Mouse (Mus musculus): ENCODE measurements around the gene Myh3. TPM values are rescaled to one million over a fixed set of nuclear protein-coding genes. Genes with fewer than 3 reads are reported as not detected.

Myh3 gene
- polyA plus RNA-seq, 1 experiment from 2014 or later, result 1.8 TPM

GRCm38 (mm10) chr11:67105689-67106088 is 27.6 kb downstream of the Myh3 start:
- WGBS (ENCODE audit: insufficient replicate concordance), result 54% methylated on average over 4 of the region's 4 CpGs
- Histone ChIP-seq H3K27me3 (0 out of 2 replicates have a peak, but pooled peaks cover 3% of the 10 kb centered on the region), H3K27ac (no peak overlapping the region), H3K9me3 (replicated peaks) (no peaks in the 10 kb centered on the region), H3K4me1 (replicated peaks) (no peaks in the 10 kb centered on the region), H3K4me2 (no peak overlapping the region), H3K9ac (no peak overlapping the region), H3K36me3 (no peaks in the 10 kb centered on the region), H3K4me3 (replicated peaks) (no peak overlapping the region)
- no peak for DNase-seq
- ATAC-seq (ENCODE audit: low read depth), result no peak

DNA sequence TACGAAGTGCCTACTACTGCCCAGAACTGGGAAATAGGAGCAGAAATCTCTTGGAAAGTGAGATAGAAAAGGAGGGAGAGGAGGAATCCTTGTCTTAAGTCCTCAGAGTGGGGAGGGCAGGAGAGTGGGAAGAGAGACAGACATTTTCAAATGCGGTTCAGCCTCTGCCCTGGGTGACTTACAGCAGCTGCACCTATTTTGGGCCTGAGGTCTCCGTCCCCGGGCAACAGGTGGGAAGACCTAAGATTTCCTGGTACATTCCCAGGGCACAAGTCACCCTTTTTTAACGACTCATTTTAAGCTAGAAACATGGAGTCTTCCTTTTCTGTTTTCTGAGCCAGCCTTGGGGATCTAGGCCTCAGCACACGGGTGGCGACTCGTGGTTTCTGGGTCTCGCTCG is 28.9 kb downstream of the Myh3 start:
- Histone ChIP-seq H3K27me3 (0 out of 2 replicates have a peak, but pooled peaks cover 3% of the 10 kb centered on the region), H3K4me3 (replicated peaks) (no peak overlapping the region), H3K27ac (no peak overlapping the region), H3K9me3 (replicated peaks) (no peaks in the 10 kb centered on the region), H3K4me1 (replicated peaks) (no peaks in the 10 kb centered on the region), H3K4me2 (no peak overlapping the region), H3K36me3 (no peaks in the 10 kb centered on the region), H3K9ac (no peak overlapping the region)
- DNase-seq, result no peak
- WGBS (ENCODE audit: insufficient replicate concordance), result 74% methylated on average over 10 of the region's 10 CpGs
- no peak for ATAC-seq (ENCODE audit: low read depth)

- H3K4me1 ChIP-seq (replicated peaks), result no peaks in the 10 kb centered on the region
- WGBS (ENCODE audit: insufficient replicate concordance), result 18% methylated on average over 5 of the region's 5 CpGs
- H3K27me3 ChIP-seq, result 0 out of 2 replicates have a peak, but pooled peaks cover 3% of the 10 kb centered on the region
- H3K36me3 ChIP-seq, result no peaks in the 10 kb centered on the region
- no peaks in the 10 kb centered on the region for H3K9me3 ChIP-seq (replicated peaks)
- no peak overlapping the region for H3K4me2 ChIP-seq
- no peak overlapping the region for H3K4me3 ChIP-seq (replicated peaks)
- ATAC-seq (ENCODE audit: low read depth) (no peak), DNase-seq (no peak)
- H3K9ac ChIP-seq, result no peak overlapping the region
- no peak overlapping the region for H3K27ac ChIP-seq
These were observed 32.3 kb downstream of the Myh3 start for GRCm38 (mm10) chr11:67110168-67110948.

- 20% methylated on average over 11 of the region's 11 CpGs for WGBS (ENCODE audit: insufficient replicate concordance)
- Histone ChIP-seq H3K36me3 (no peaks in the 10 kb centered on the region), H3K27me3 (0 out of 2 replicates have a peak, but pooled peaks cover under 1% of the 10 kb centered on the region), H3K4me2 (no peak overlapping the region), H3K27ac (no peak overlapping the region), H3K9ac (no peak overlapping the region), H3K9me3 (replicated peaks) (no peaks in the 10 kb centered on the region), H3K4me1 (replicated peaks) (no peaks in the 10 kb centered on the region), H3K4me3 (replicated peaks) (no peak overlapping the region)
- ATAC-seq (ENCODE audit: low read depth), result no peak
- DNase-seq, result peak; percentile 26
These were observed 34.1 kb downstream of the Myh3 start for GRCm38 (mm10) chr11:67112019-67112850.

- H3K27ac ChIP-seq, result no peak overlapping the region
- WGBS (ENCODE audit: insufficient replicate concordance), result 39% methylated on average over 11 of the region's 11 CpGs
- no peak overlapping the region for H3K4me3 ChIP-seq (replicated peaks)
- H3K27me3 ChIP-seq, result no peaks in the 10 kb centered on the region
- ATAC-seq (ENCODE audit: low read depth), result no peak
- no peaks in the 10 kb centered on the region for H3K36me3 ChIP-seq
- no peak overlapping the region for H3K9ac ChIP-seq
- H3K9me3 ChIP-seq (replicated peaks), result no peaks in the 10 kb centered on the region
- peak; percentile 29 for DNase-seq
- H3K4me1 ChIP-seq (replicated peaks), result no peaks in the 10 kb centered on the region
- H3K4me2 ChIP-seq, result no peak overlapping the region
These were observed 34.7 kb downstream of the Myh3 start for GRCm38 (mm10) chr11:67112851-67113202.

- no peak overlapping the region for H3K27ac ChIP-seq
- no peaks in the 10 kb centered on the region for H3K4me1 ChIP-seq (replicated peaks)
- DNase-seq (no peak), ATAC-seq (ENCODE audit: low read depth) (no peak)
- WGBS (ENCODE audit: insufficient replicate concordance), result 65% methylated on average over 6 of the region's 6 CpGs
- H3K9me3 ChIP-seq (replicated peaks), result no peaks in the 10 kb centered on the region
- no peak overlapping the region for H3K4me3 ChIP-seq (replicated peaks)
- H3K9ac ChIP-seq, result no peak overlapping the region
- H3K27me3 ChIP-seq, result no peaks in the 10 kb centered on the region
- no peak overlapping the region for H3K4me2 ChIP-seq
- H3K36me3 ChIP-seq, result no peaks in the 10 kb centered on the region
These were observed 35.3 kb downstream of the Myh3 start for GRCm38 (mm10) chr11:67113381-67113780.

- no peak overlapping the region for H3K9ac ChIP-seq
- H3K4me2 ChIP-seq, result no peak overlapping the region
- H3K36me3 ChIP-seq, result no peaks in the 10 kb centered on the region
- H3K9me3 ChIP-seq (replicated peaks), result no peaks in the 10 kb centered on the region
- H3K27me3 ChIP-seq, result no peaks in the 10 kb centered on the region
- DNase-seq (no peak), ATAC-seq (ENCODE audit: low read depth) (no peak)
- H3K4me3 ChIP-seq (replicated peaks), result no peak overlapping the region
- WGBS (ENCODE audit: insufficient replicate concordance), result 75% methylated on average over 5 of the region's 5 CpGs
- no peak overlapping the region for H3K27ac ChIP-seq
- no peaks in the 10 kb centered on the region for H3K4me1 ChIP-seq (replicated peaks)
These were observed 36.2 kb downstream of the Myh3 start for GRCm38 (mm10) chr11:67114261-67114660.

DNA sequence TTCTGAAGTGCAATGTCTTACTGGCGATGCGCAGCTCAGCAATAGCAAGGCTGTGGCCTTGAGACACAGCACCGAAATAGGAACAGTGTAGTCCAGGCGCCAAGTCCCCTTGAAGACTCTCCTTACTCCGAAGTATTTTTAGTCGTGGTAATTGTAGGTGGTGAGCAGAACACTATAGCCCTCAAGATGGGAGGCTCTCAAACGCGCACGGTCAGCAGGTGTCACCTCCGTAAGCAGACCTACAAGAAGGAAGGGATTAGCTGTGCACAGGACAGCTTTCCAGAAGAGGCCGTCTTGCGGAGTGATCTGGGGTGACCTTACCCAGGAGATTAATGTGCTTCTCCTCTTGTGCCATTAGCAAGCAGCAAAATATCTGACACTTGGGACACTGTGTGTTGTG is 36.8 kb downstream of the Myh3 start:
- Histone ChIP-seq H3K27me3 (no peaks in the 10 kb centered on the region), H3K4me2 (no peak overlapping the region), H3K4me3 (replicated peaks) (no peak overlapping the region), H3K4me1 (replicated peaks) (no peaks in the 10 kb centered on the region), H3K27ac (no peak overlapping the region), H3K9me3 (replicated peaks) (no peaks in the 10 kb centered on the region), H3K36me3 (no peaks in the 10 kb centered on the region), H3K9ac (no peak overlapping the region)
- 73% methylated on average over 12 of the region's 12 CpGs for WGBS (ENCODE audit: insufficient replicate concordance)
- DNase-seq (no peak), ATAC-seq (ENCODE audit: low read depth) (no peak)

GRCm38 (mm10) chr11:67116725-67117124 is 38.6 kb downstream of the Myh3 start:
- no peak overlapping the region for H3K4me3 ChIP-seq (replicated peaks)
- WGBS (ENCODE audit: insufficient replicate concordance), result 48% methylated on average over 5 of the region's 5 CpGs
- H3K9me3 ChIP-seq (replicated peaks), result no peaks in the 10 kb centered on the region

DNA sequence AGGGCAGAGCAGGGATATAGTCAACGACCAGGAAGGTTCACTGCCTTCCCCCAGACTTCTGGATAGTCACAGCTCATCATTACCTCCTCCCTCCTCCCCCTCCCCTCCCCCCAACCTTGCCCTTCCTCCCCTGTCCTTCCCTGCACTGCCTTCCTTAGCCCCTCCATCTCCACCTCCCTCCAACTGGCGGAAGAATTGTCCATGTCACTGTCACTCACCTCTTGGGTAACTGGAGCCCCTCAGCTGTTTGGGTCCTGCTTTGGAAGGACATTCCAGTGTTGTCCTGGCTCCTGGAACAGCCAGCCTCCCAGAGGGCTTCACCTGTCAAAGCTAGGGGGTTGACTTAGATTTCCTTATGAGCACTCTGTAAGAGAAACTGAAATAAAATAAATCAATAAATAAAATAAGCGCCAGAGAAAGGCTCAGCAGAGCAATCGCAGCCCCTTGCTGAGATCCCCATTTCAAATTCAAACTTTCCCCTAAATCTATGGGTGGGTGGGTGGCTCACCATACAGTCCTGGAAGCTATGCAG is 41.5 kb downstream of the Myh3 start:
- no peak overlapping the region for H3K4me3 ChIP-seq (replicated peaks)
- H3K27me3 ChIP-seq, result no peaks in the 10 kb centered on the region
- DNase-seq (no peak), ATAC-seq (ENCODE audit: low read depth) (no peak)
- no peaks in the 10 kb centered on the region for H3K4me1 ChIP-seq (replicated peaks)
- WGBS (ENCODE audit: insufficient replicate concordance), result 41% methylated on average over 4 of the region's 4 CpGs
- no peak overlapping the region for H3K27ac ChIP-seq
- no peaks in the 10 kb centered on the region for H3K36me3 ChIP-seq
- H3K4me2 ChIP-seq, result no peak overlapping the region
- no peaks in the 10 kb centered on the region for H3K9me3 ChIP-seq (replicated peaks)
- no peak overlapping the region for H3K9ac ChIP-seq

More at GRCm38 (mm10) chr11:67116725-67117124, 38.6 kb downstream of the Myh3 start:
- H3K9ac ChIP-seq, result no peak overlapping the region
- DNase-seq (no peak), ATAC-seq (ENCODE audit: low read depth) (no peak)
- H3K36me3 ChIP-seq, result no peaks in the 10 kb centered on the region
- no peak overlapping the region for H3K4me2 ChIP-seq
- H3K27me3 ChIP-seq, result no peaks in the 10 kb centered on the region
- no peaks in the 10 kb centered on the region for H3K4me1 ChIP-seq (replicated peaks)
- H3K27ac ChIP-seq, result no peak overlapping the region

GRCm38 (mm10) chr11:67120697-67121294 is 42.7 kb downstream of the Myh3 start:
- Histone ChIP-seq H3K9me3 (replicated peaks) (no peaks in the 10 kb centered on the region), H3K4me2 (no peak overlapping the region), H3K9ac (no peak overlapping the region), H3K4me1 (replicated peaks) (no peaks in the 10 kb centered on the region), H3K36me3 (no peaks in the 10 kb centered on the region), H3K27ac (no peak overlapping the region), H3K27me3 (no peaks in the 10 kb centered on the region), H3K4me3 (replicated peaks) (no peak overlapping the region)
- no peak for ATAC-seq (ENCODE audit: low read depth)
- no peak for DNase-seq
- WGBS (ENCODE audit: insufficient replicate concordance), result 65% methylated on average over 12 of the region's 12 CpGs

All from liver, embryonic 13.5 days (tissue).